Comparison of ENCODE assay signal across 8 mouse cellular contexts in genomic region chr9:89705197-89705533, GRCm38 (mm10). TPM values are rescaled to one million over a fixed set of nuclear protein-coding genes. Genes with fewer than 3 reads are reported as not detected.
A peak's percentile ranks its signal among the peaks of the same experiment; 100 is the strongest.
DNase-seq lines count a peak whose midpoint lies in the region; ATAC-seq and TF ChIP-seq lines count a peak whose summit lies in the region.

No protein-coding gene starts in this region.

- intact Hi-C loops in left cerebral cortex, adult 2 months (cut with DNase I): loop anchor here (1.0 kb wide), 2 partner anchors 33 to 88 kb away; partner anchors contain the start of gene Ankrd34c
- intact Hi-C loops in left cerebral cortex, postnatal 36 days (cut with DNase I): loop anchor here (2.0 to 10.0 kb wide), 2 partner anchors 88 to 270 kb away; no protein-coding TSS in a partner anchor

- H3K27ac ChIP-seq in left cerebral cortex, adult 2 months: peak overlapping the region; percentile 93
- peak overlapping the region; percentile 85 for H3K27ac ChIP-seq in embryonic facial prominence, embryonic 14.5 days (replicated peaks; ENCODE audit: low read depth, low read length)
- H3K27ac ChIP-seq in limb, embryonic 11.5 days (replicated peaks; ENCODE audit: low read depth, low read length): no peak overlapping the region

- H3K36me3 ChIP-seq in embryonic facial prominence, embryonic 14.5 days (ENCODE audit: control insufficient read depth, insufficient read depth, low read length): peaks cover 23% of the 10 kb centered on the region
- no peaks in the 10 kb centered on the region for H3K36me3 ChIP-seq in limb, embryonic 11.5 days (ENCODE audit: control insufficient read depth, insufficient read depth, low read length)

- peak overlapping the region; percentile 92 for H3K4me2 ChIP-seq in embryonic facial prominence, embryonic 14.5 days (ENCODE audit: low read depth, low read length)
- peak overlapping the region; percentile 89 for H3K4me2 ChIP-seq in limb, embryonic 11.5 days (ENCODE audit: low read depth, severe bottlenecking)

- H3K27me3 ChIP-seq in embryonic facial prominence, embryonic 14.5 days (replicated peaks; ENCODE audit: control insufficient read depth, insufficient read depth, low read length): no peaks in the 10 kb centered on the region
- no peaks in the 10 kb centered on the region for H3K27me3 ChIP-seq in limb, embryonic 11.5 days (ENCODE audit: control insufficient read depth, insufficient read depth, low read length)

- H3K4me3 ChIP-seq in left cerebral cortex, adult 2 months: peak overlapping the region; percentile 88
- peak overlapping the region; percentile 74 for H3K4me3 ChIP-seq in embryonic facial prominence, embryonic 14.5 days (ENCODE audit: low read depth, low read length)
- peak overlapping the region; percentile 55 for H3K4me3 ChIP-seq in limb, embryonic 11.5 days (ENCODE audit: low read depth, low read length)

- H3K9me3 ChIP-seq in embryonic facial prominence, embryonic 14.5 days (ENCODE audit: control insufficient read depth, low read length): no peaks in the 10 kb centered on the region
- no peaks in the 10 kb centered on the region for H3K9me3 ChIP-seq in limb, embryonic 11.5 days (ENCODE audit: control insufficient read depth, low read length)

- peaks cover 6% of the 10 kb centered on the region for H3K4me1 ChIP-seq in embryonic facial prominence, embryonic 14.5 days (ENCODE audit: control insufficient read depth, insufficient read depth, low read length)
- H3K4me1 ChIP-seq in limb, embryonic 11.5 days (ENCODE audit: control insufficient read depth, insufficient read depth, low read length): 0 out of 2 replicates have a peak, but pooled peaks cover 2% of the 10 kb centered on the region

- TF ChIP-seq CTCF in left cerebral cortex, adult 2 months (IDR thresholded peaks at IDR 0.05): no peak

- peak; percentile 58 for ATAC-seq in embryonic facial prominence, embryonic 14.5 days (ENCODE audit: low read depth)
- ATAC-seq in limb, embryonic 11.5 days (ENCODE audit: insufficient number of reproducible peaks, low FRiP score, low TSS enrichment, low read depth): peak; percentile 55; the same call in 1 of the 2 replicates
- 0 out of 2 replicates have a peak, but pooled peaks have one; percentile 1 for ATAC-seq in neutrophil, adult 5-6 weeks (ENCODE audit: extremely low read depth, insufficient number of reproducible peaks, low FRiP score, poor library complexity, severe bottlenecking)

- peak overlapping the region; percentile 88 for H3K9ac ChIP-seq in embryonic facial prominence, embryonic 14.5 days (ENCODE audit: low read depth, low read length)
- H3K9ac ChIP-seq in limb, embryonic 11.5 days (ENCODE audit: low read length): peak overlapping the region; percentile 86

- WGBS in embryonic facial prominence, embryonic 14.5 days: 7% methylated on average over 10 of the region's 10 CpGs
- 11% methylated on average over 10 of the region's 10 CpGs for WGBS in limb, embryonic 11.5 days

- no peak for DNase-seq in left cerebral cortex, adult 2 months (ENCODE audit: extremely low spot score in 1 of 2, low spot score in 2 of 2)
- no peak for DNase-seq in left cerebral cortex, postnatal 36 days (ENCODE audit: low spot score in 2 of 2)
- no peak for DNase-seq in embryonic facial prominence, embryonic 14.5 days (ENCODE audit: low spot score)
- no peak for DNase-seq in limb, embryonic 11.5 days (ENCODE audit: low spot score)
- no peak for DNase-seq in MN1 (ENCODE audit: low spot score)
- no peak for DNase-seq in gastrocnemius, postnatal 4 days (ENCODE audit: low spot score in 2 of 2)
- no peak for DNase-seq in gastrocnemius, adult 18-20 months (ENCODE audit: low spot score)

RNA-seq across cellular contexts. Expression of gene Tmed3, which starts 0.3 kb away (rescaled TPM):
- 10 to 100 TPM; 27.7 to 30.3 TPM for total RNA-seq in left cerebral cortex, adult 2 months (2021)
- 10 to 100 TPM; 31.3 to 32.1 TPM for total RNA-seq in left cerebral cortex, postnatal 36 days (2021)
- polyA plus RNA-seq in embryonic facial prominence, embryonic 14.5 days (2014; fragmentation: Nextera tagmentation; extraction: Ambion mirVana): 171 and 186 TPM in 2 replicates
- polyA plus RNA-seq in limb, embryonic 11.5 days (2014; fragmentation: Nextera tagmentation; extraction: Ambion mirVana): 50.4 and 51.5 TPM in 2 replicates
- total RNA-seq in neutrophil, adult 5-6 weeks (2017): 14.2 and 14.9 TPM in 2 replicates
- total RNA-seq in gastrocnemius, postnatal 4 days (2021): 10 to 100 TPM; 72.4 to 73.1 TPM
- 10 to 100 TPM; 14.2 to 14.4 TPM for total RNA-seq in gastrocnemius, adult 18-20 months (2021)

RNA-seq across cellular contexts. Expression of gene Ankrd34c, which starts 33.1 kb away (rescaled TPM):
- 10 to 100 TPM; 10.3 to 13.8 TPM for total RNA-seq in left cerebral cortex, adult 2 months (2021)
- 10 to 100 TPM; 11.2 to 12.7 TPM for total RNA-seq in left cerebral cortex, postnatal 36 days (2021)
- polyA plus RNA-seq in embryonic facial prominence, embryonic 14.5 days (2014; fragmentation: Nextera tagmentation; extraction: Ambion mirVana): 0.08 TPM in 1 of 2 replicates, not detected in the other
- polyA plus RNA-seq in limb, embryonic 11.5 days (2014; fragmentation: Nextera tagmentation; extraction: Ambion mirVana): not detected in 2 replicates
- total RNA-seq in neutrophil, adult 5-6 weeks (2017): 0.23 TPM in 1 of 2 replicates, not detected in the other
- not detected for total RNA-seq in gastrocnemius, postnatal 4 days (2021)
- total RNA-seq in gastrocnemius, adult 18-20 months (2021): not detected

Comparison
In these comparisons a context has a peak if more than half of its experiments do, and no peak if none do; other contexts are left out.
1. ATAC-seq: peak in every context shown above with its lines; median percentile 58 in embryonic facial prominence, embryonic 14.5 days; 55 in limb, embryonic 11.5 days; 1 in neutrophil, adult 5-6 weeks.